Mouse (Mus musculus): ENCODE measurements around the gene Gm28845. TPM values are rescaled to one million over a fixed set of nuclear protein-coding genes. Genes with fewer than 3 reads are reported as not detected.

Gene Gm28845
- not detected in 2 replicates for polyA plus RNA-seq (2016; fragmentation: Nextera tagmentation; extraction: Ambion mirVana)

DNA sequence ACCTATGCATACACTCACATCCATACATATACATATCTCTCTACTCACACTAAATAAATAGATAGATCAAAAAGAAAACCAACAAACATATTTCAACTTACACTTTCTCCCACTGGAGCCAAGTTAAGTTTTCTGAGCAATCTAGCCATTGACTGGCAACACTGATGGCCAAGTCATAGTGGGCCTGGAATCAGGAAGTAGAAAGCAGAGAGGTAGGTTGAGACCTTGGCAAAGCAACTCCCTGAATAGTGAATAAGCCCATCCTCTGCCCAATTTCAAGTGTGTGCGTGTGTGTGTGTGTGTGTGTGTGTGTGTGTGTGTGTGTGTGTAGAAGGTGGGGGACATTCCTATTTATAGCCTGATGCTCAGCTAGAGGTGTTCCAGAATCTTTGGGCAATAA, at the start of gene Gm28845:
Gene Gm28845, minus strand, starts transcription at position 121 of the 400 bp plus-strand sequence.
- no peaks in the 10 kb centered on the region for H3K9me3 ChIP-seq
- H3K27ac ChIP-seq = no peak within 1 kb of the TSS
- no peaks in the 10 kb centered on the region for H3K36me3 ChIP-seq (replicated peaks)
- H3K4me1 ChIP-seq = peaks cover 3% of the 10 kb centered on the region
- H3K4me2 ChIP-seq = no peak within 1 kb of the TSS
- no peak for ATAC-seq (ENCODE audit: low FRiP score)
- 89% methylated on average over 1 of the region's 1 CpGs for WGBS
- H3K4me3 ChIP-seq (replicated peaks) = no peak within 1 kb of the TSS
- H3K27me3 ChIP-seq = no peaks in the 10 kb centered on the region
- H3K9ac ChIP-seq = no peak within 1 kb of the TSS

DNA sequence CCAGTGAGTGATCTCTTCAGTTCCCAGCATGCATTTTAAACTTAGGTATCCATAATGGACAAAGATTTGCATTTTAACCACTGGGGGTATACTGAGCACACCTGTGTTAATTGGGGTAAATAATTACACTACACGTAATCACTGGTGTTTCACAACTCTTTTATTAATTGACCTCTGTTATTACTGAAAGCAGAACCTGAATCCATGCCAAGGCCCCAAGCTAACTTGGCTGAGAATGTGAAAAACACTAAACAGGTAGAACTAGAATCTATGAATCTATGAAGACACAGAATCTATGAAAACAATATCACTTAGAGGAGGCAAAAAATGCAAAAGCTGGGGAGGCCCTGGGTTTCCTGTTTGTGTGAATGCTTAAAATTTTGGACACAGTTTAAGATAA, 48.1 kb upstream of the Gm28845 start:
- peaks cover 5% of the 10 kb centered on the region; the same call in 1 of the 2 replicates for H3K4me1 ChIP-seq
- no peak overlapping the region for H3K4me3 ChIP-seq (replicated peaks)
- no peak overlapping the region for H3K9ac ChIP-seq
- no peak overlapping the region for H3K4me2 ChIP-seq
- ATAC-seq (ENCODE audit: low FRiP score) = no peak
- no peaks in the 10 kb centered on the region for H3K9me3 ChIP-seq
- no peaks in the 10 kb centered on the region for H3K27me3 ChIP-seq
- WGBS = 92% methylated on average over 1 of the region's 1 CpGs
- H3K36me3 ChIP-seq (replicated peaks) = peaks cover 90% of the 10 kb centered on the region
- no peak overlapping the region for H3K27ac ChIP-seq

- H3K4me2 ChIP-seq = no peak overlapping the region
- H3K9me3 ChIP-seq = no peaks in the 10 kb centered on the region
- 90% methylated on average over 1 of the region's 1 CpGs for WGBS
- H3K36me3 ChIP-seq (replicated peaks) = peaks cover 90% of the 10 kb centered on the region
- no peaks in the 10 kb centered on the region for H3K27me3 ChIP-seq
- no peak overlapping the region for H3K27ac ChIP-seq
- no peak for ATAC-seq (ENCODE audit: low FRiP score)
- H3K4me1 ChIP-seq = no peaks in the 10 kb centered on the region
- H3K9ac ChIP-seq = no peak overlapping the region
- no peak overlapping the region for H3K4me3 ChIP-seq (replicated peaks)
Observed at GRCm38 (mm10) chr1:65162210-65162609, 42.9 kb upstream of the Gm28845 start.

- Histone ChIP-seq H3K36me3 (replicated peaks) (peaks cover 40% of the 10 kb centered on the region), H3K27me3 (no peaks in the 10 kb centered on the region), H3K4me2 (no peak overlapping the region), H3K27ac (no peak overlapping the region), H3K9me3 (no peaks in the 10 kb centered on the region), H3K4me3 (replicated peaks) (no peak overlapping the region), H3K9ac (no peak overlapping the region), H3K4me1 (no peaks in the 10 kb centered on the region)
- ATAC-seq (ENCODE audit: low FRiP score) = no peak
- 93% methylated on average over 5 of the region's 5 CpGs for WGBS
Observed at GRCm38 (mm10) chr1:65156111-65156510, 36.8 kb upstream of the Gm28845 start.

DNA sequence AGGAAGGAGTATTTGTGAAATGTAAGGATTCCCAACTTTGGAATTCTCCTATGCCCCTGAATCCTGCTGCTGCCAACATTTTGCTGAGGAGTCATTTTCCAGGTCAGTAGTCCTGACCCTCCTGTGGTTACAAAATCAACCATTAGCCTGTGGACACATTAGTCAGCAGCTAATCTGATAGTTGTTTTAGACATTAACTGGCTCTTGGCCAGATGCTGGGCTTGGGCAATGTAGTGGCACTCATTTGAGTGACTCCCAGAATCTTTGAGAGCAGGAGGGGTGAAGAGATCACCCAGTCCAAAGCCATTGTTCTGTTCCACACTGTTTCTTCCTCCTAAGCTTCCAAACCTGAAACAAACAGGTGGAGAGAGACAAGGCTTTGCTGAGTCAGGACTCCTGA, 35.5 kb upstream of the Gm28845 start:
- Histone ChIP-seq H3K4me1 (no peaks in the 10 kb centered on the region), H3K9ac (no peak overlapping the region), H3K36me3 (replicated peaks) (peaks cover 27% of the 10 kb centered on the region), H3K4me2 (no peak overlapping the region), H3K9me3 (no peaks in the 10 kb centered on the region), H3K27me3 (no peaks in the 10 kb centered on the region), H3K27ac (no peak overlapping the region), H3K4me3 (replicated peaks) (no peak overlapping the region)
- ATAC-seq (ENCODE audit: low FRiP score) = no peak

- Histone ChIP-seq H3K9me3 (no peaks in the 10 kb centered on the region), H3K4me3 (replicated peaks) (no peak overlapping the region), H3K4me1 (no peaks in the 10 kb centered on the region), H3K27me3 (no peaks in the 10 kb centered on the region), H3K36me3 (replicated peaks) (no peaks in the 10 kb centered on the region), H3K4me2 (no peak overlapping the region), H3K27ac (no peak overlapping the region), H3K9ac (no peak overlapping the region)
- no peak for ATAC-seq (ENCODE audit: low FRiP score)
- WGBS = 76% methylated on average over 3 of the region's 3 CpGs
Observed at GRCm38 (mm10) chr1:65147971-65148370, 28.6 kb upstream of the Gm28845 start.

DNA sequence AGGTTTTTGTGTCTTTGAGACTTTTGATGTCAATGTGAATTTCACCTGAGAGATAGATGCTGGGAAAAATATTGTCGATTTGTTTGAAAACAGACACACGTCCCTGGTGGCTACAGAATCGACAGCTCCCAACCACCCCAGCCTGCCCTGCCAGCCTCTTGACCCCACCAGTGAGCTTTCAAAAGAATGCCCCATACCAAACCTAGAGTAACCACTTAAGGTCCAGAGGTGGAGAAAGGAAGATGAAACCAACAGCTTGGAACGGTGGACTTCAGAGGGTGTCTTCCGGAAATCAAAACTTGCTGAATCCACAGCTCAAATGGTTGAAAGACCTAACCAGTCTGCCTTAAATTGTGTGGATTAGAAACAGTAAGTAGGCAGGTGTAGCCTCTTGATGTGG, 28.0 kb upstream of the Gm28845 start:
- WGBS = 94% methylated on average over 5 of the region's 5 CpGs
- H3K4me2 ChIP-seq = no peak overlapping the region
- H3K27ac ChIP-seq = no peak overlapping the region
- no peak overlapping the region for H3K9ac ChIP-seq
- H3K27me3 ChIP-seq = no peaks in the 10 kb centered on the region
- no peaks in the 10 kb centered on the region for H3K4me1 ChIP-seq
- H3K4me3 ChIP-seq (replicated peaks) = no peak overlapping the region
- ATAC-seq (ENCODE audit: low FRiP score) = no peak
- H3K36me3 ChIP-seq (replicated peaks) = no peaks in the 10 kb centered on the region
- H3K9me3 ChIP-seq = no peaks in the 10 kb centered on the region

DNA sequence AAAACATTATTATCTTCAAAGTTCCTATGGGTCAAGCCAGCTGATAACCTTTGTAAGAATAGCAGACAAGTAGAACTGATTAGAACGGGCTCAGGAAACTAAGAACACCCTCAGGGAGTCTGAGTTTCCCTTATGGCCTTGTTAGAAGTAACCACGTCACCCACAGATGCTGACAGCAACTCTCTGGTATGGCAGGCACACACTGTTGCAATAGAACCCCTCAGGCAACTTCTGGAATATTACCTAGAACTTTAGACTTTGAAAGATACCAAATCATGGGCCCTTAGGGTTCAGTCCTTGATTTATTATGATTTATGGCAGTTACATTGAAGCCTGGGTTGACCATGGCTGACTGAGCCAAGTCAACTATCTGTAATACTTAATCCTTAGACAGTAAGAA, 27.2 kb upstream of the Gm28845 start:
- no peaks in the 10 kb centered on the region for H3K27me3 ChIP-seq
- H3K4me3 ChIP-seq (replicated peaks) = no peak overlapping the region
- H3K27ac ChIP-seq = no peak overlapping the region
- H3K4me2 ChIP-seq = no peak overlapping the region
- H3K4me1 ChIP-seq = no peaks in the 10 kb centered on the region
- no peak for ATAC-seq (ENCODE audit: low FRiP score)
- H3K9ac ChIP-seq = no peak overlapping the region
- H3K9me3 ChIP-seq = no peaks in the 10 kb centered on the region
- 67% methylated on average over 2 of the region's 2 CpGs for WGBS
- no peaks in the 10 kb centered on the region for H3K36me3 ChIP-seq (replicated peaks)

DNA sequence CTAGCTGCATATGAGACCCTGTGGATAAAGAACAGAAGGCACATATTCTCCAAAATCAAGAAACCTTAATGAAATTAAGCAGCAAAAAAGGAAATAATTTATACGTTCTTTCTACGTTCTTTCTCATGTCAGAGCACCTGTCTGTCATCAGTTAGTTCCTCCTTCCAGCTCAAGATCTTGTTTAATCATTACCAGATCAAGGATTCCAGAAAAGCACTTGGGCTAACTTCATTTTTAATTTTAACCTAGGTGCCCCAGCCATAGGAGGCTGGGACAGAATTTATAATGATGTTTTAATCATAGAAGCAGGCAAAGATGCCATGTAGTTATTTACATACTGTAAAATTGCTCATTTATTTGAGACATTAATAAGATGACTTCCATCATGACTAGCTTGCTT, 25.4 kb upstream of the Gm28845 start:
- H3K4me1 ChIP-seq = no peaks in the 10 kb centered on the region
- H3K9ac ChIP-seq = no peak overlapping the region
- H3K4me3 ChIP-seq (replicated peaks) = no peak overlapping the region
- no peaks in the 10 kb centered on the region for H3K27me3 ChIP-seq
- no peak overlapping the region for H3K4me2 ChIP-seq
- 96% methylated on average over 2 of the region's 2 CpGs for WGBS
- H3K36me3 ChIP-seq (replicated peaks) = no peaks in the 10 kb centered on the region
- H3K27ac ChIP-seq = no peak overlapping the region
- no peak for ATAC-seq (ENCODE audit: low FRiP score)
- no peaks in the 10 kb centered on the region for H3K9me3 ChIP-seq

GRCm38 (mm10) chr1:65137560-65137959, 18.2 kb upstream of the Gm28845 start:
- Histone ChIP-seq H3K36me3 (replicated peaks) (no peaks in the 10 kb centered on the region), H3K4me3 (replicated peaks) (no peak overlapping the region), H3K27ac (no peak overlapping the region), H3K9me3 (no peaks in the 10 kb centered on the region), H3K9ac (no peak overlapping the region), H3K4me1 (no peaks in the 10 kb centered on the region), H3K27me3 (no peaks in the 10 kb centered on the region), H3K4me2 (no peak overlapping the region)
- WGBS = 88% methylated on average over 6 of the region's 6 CpGs
- ATAC-seq (ENCODE audit: low FRiP score) = no peak

- Histone ChIP-seq H3K9ac (no peak overlapping the region), H3K4me2 (no peak overlapping the region), H3K4me1 (no peaks in the 10 kb centered on the region), H3K4me3 (replicated peaks) (no peak overlapping the region), H3K27me3 (no peaks in the 10 kb centered on the region), H3K9me3 (no peaks in the 10 kb centered on the region), H3K27ac (no peak overlapping the region), H3K36me3 (replicated peaks) (no peaks in the 10 kb centered on the region)
- ATAC-seq (ENCODE audit: low FRiP score) = no peak
- 80% methylated on average over 1 of the region's 1 CpGs for WGBS
Observed at GRCm38 (mm10) chr1:65132833-65133232, 13.5 kb upstream of the Gm28845 start.

- H3K27me3 ChIP-seq = no peaks in the 10 kb centered on the region
- no peaks in the 10 kb centered on the region for H3K4me1 ChIP-seq
- H3K9me3 ChIP-seq = no peaks in the 10 kb centered on the region
- H3K27ac ChIP-seq = no peak overlapping the region
- no peaks in the 10 kb centered on the region for H3K36me3 ChIP-seq (replicated peaks)
- no peak for ATAC-seq (ENCODE audit: low FRiP score)
- H3K4me3 ChIP-seq (replicated peaks) = no peak overlapping the region
- H3K9ac ChIP-seq = no peak overlapping the region
- 88% methylated on average over 1 of the region's 1 CpGs for WGBS
- H3K4me2 ChIP-seq = no peak overlapping the region
Observed at GRCm38 (mm10) chr1:65131671-65132070, 12.3 kb upstream of the Gm28845 start.

DNA sequence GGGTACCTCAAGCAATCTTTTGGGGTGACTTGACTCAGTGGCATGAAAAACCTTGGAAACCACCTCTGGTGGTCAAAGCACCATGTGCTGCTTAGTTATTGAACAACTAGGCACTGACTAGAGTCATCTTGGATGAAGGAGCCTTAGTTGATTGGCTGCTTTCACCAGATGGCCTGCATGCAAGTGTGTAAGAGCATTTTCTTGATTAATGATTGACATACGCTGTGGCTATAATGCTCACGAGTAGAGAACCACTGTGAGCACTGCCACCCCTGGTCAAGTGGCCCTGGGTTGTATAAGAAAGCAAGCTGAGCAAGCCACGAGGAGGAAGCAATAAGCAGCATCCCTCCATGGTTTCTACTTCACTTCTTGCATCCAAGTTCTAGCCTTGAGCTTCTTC, 10.9 kb upstream of the Gm28845 start:
- WGBS = 81% methylated on average over 3 of the region's 3 CpGs
- H3K9me3 ChIP-seq = no peaks in the 10 kb centered on the region
- H3K4me3 ChIP-seq (replicated peaks) = no peak overlapping the region
- no peak overlapping the region for H3K27ac ChIP-seq
- ATAC-seq (ENCODE audit: low FRiP score) = no peak
- no peak overlapping the region for H3K9ac ChIP-seq
- H3K4me1 ChIP-seq = no peaks in the 10 kb centered on the region
- H3K27me3 ChIP-seq = no peaks in the 10 kb centered on the region
- H3K36me3 ChIP-seq (replicated peaks) = no peaks in the 10 kb centered on the region
- H3K4me2 ChIP-seq = no peak overlapping the region

All from forebrain, embryonic 12.5 days (tissue).